Mouse (Mus musculus): ENCODE results near the gene Sclt1. TPM values are rescaled to one million over a fixed set of nuclear protein-coding genes. Genes with fewer than 3 reads are reported as not detected.
"Not testable (repeated sequence)": the region's sequence is repeated elsewhere in the genome, so short reads cannot be mapped to it uniquely, and the experiment has no call there.

The Sclt1 gene
- polyA plus RNA-seq (2015; fragmentation: Nextera tagmentation; extraction: Ambion mirVana), result 15.1 and 17.5 TPM in 2 replicates

GRCm38 (mm10) chr3:41742278-41742934 lies at the start of gene Sclt1, which contains the start of gene D3Ertd751e:
TSS of gene Sclt1 (minus strand) at chr3:41742514.
TSS of gene D3Ertd751e (plus strand) at chr3:41742611.
- H3K9ac ChIP-seq, result peak within 1 kb of the TSS; percentile 80
- H3K9me3 ChIP-seq, result no peaks in the 10 kb centered on the region
- peak; percentile 100 for ATAC-seq (ENCODE audit: insufficient number of reproducible peaks, low FRiP score, low TSS enrichment, low read depth)
- under 1% methylated on average over 66 of the region's 66 CpGs for WGBS
- peaks cover 11% of the 10 kb centered on the region for H3K4me1 ChIP-seq
- peak within 1 kb of the TSS; percentile 64 for H3K4me3 ChIP-seq
- no peaks in the 10 kb centered on the region for H3K36me3 ChIP-seq
- peak within 1 kb of the TSS; percentile 60 for H3K4me2 ChIP-seq
- no peaks in the 10 kb centered on the region for H3K27me3 ChIP-seq
- H3K27ac ChIP-seq, result peak within 1 kb of the TSS; percentile 89

DNA sequence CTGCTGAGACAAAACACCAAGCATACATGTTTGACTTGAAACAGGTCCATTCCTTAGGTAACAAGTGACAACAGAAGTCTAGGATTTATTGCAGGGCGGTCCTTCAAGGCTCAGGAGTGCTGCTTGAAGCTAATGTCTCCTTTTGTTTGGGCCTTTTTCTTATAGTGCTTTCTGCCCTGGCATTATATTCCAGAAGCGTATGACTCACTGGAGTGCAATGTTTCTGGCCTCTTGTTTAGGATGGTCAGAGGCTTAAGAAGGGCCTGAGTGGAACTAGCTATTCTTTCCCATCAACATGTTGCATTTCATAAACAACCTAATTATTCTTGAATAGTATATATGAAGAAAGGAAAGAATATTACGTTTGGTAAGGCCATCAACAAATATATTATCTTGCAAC lies 19.8 kb upstream of the Sclt1 start:
- 90% methylated on average over 3 of the region's 3 CpGs for WGBS
- no peaks in the 10 kb centered on the region for H3K36me3 ChIP-seq
- no peaks in the 10 kb centered on the region for H3K9me3 ChIP-seq
- no peak overlapping the region for H3K4me2 ChIP-seq
- ATAC-seq (ENCODE audit: insufficient number of reproducible peaks, low FRiP score, low TSS enrichment, low read depth), result no peak
- H3K9ac ChIP-seq, result no peak overlapping the region
- H3K27me3 ChIP-seq, result no peaks in the 10 kb centered on the region
- H3K27ac ChIP-seq, result no peak overlapping the region
- no peak overlapping the region for H3K4me3 ChIP-seq
- no peaks in the 10 kb centered on the region for H3K4me1 ChIP-seq

DNA sequence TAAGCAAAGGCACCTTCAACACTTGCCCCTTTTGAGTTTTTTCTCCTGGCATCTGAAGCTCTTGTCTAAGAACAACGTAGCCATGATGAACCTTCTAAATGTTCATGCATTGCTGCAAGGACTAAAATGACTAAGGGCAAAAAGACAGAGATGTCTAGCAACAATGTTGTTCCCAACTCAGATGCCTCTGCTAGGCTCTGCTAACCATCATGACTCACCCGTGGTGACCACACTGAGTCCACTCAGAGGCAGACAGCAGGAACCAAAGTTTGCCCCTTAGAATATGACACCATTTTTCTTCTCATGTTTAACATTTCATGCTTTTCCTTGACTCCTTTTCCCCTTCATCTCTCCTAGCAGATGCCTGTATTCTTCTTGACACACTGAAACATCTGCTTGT lies 12.2 kb upstream of the Sclt1 start:
- H3K27ac ChIP-seq, result no peak overlapping the region
- H3K36me3 ChIP-seq, result no peaks in the 10 kb centered on the region
- ATAC-seq (ENCODE audit: insufficient number of reproducible peaks, low FRiP score, low TSS enrichment, low read depth), result no peak
- H3K4me3 ChIP-seq, result no peak overlapping the region
- no peak overlapping the region for H3K4me2 ChIP-seq
- H3K27me3 ChIP-seq, result no peaks in the 10 kb centered on the region
- H3K9me3 ChIP-seq, result no peaks in the 10 kb centered on the region
- no peak overlapping the region for H3K9ac ChIP-seq
- H3K4me1 ChIP-seq, result no peaks in the 10 kb centered on the region
- 76% methylated on average over 2 of the region's 2 CpGs for WGBS

DNA sequence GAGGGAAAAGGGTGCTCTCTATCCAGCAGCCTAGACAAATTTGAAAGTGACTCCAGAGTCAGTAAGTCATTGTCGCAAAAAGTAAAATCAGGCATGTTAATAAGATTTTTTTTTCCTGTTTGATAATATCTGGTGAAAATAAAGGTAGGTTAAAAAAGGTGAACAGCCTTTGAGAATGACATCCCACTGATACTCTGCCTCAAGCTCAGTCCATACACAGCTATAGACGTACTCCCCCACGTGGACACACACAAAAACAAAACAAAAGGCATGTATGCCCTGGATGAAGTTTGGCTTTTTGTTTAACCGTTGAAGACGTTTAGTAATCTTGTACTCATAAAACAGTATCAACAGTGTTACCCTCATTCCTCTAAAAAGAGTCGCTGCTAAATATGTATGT lies 1.1 kb upstream of the Sclt1 start:
- Histone ChIP-seq H3K9me3 (no peaks in the 10 kb centered on the region), H3K4me2 (peak overlapping the region; percentile 60), H3K4me1 (peaks cover 11% of the 10 kb centered on the region), H3K27me3 (no peaks in the 10 kb centered on the region), H3K9ac (no peak overlapping the region), H3K4me3 (peak overlapping the region; percentile 64), H3K36me3 (no peaks in the 10 kb centered on the region), H3K27ac (no peak overlapping the region)
- no peak for ATAC-seq (ENCODE audit: insufficient number of reproducible peaks, low FRiP score, low TSS enrichment, low read depth)
- WGBS, result 38% methylated on average over 6 of the region's 6 CpGs

DNA sequence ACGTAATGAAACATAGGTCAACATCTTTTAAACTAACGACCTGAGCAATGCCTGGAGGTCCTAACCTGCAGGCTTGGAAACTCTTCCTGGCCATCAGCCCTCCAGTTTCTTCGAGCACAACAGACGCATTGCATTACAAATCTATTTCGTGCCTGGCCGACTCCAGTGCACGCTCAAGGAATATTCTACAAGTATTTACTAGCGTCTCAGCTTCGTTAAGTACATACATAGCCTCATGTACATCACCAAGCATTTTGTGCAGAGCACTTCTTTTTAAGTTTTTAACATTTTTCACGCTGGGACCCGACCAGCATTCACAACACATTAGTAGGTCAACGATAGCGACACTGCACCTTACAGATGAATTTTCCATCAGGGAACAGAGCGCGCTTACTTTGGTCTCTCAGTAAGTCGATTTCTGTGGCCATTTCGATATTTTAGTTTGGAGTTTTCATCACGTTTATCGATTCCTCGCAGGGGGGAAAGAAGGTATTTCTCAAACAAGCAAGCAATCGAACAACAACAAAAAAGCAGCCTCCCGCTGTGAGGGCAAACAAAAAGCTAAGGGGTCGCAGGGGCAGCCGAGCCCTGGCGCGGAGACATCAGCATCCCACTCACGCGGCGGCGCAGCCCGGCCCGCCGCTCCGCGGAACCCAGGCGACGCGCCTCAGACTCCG lies 575 bp downstream of the Sclt1 start:
- H3K4me3 ChIP-seq, result peak overlapping the region; percentile 64
- under 1% methylated on average over 39 of the region's 39 CpGs for WGBS
- no peak; the same call in 1 of the 2 replicates for ATAC-seq (ENCODE audit: insufficient number of reproducible peaks, low FRiP score, low TSS enrichment, low read depth)

GRCm38 (mm10) chr3:41695681-41696080 lies 46.6 kb downstream of the Sclt1 start:
- WGBS, result 81% methylated on average over 1 of the region's 1 CpGs

More for the DNA sequence above, 575 bp downstream of the Sclt1 start:
- peak overlapping the region; percentile 80 for H3K9ac ChIP-seq
- peaks cover 11% of the 10 kb centered on the region for H3K4me1 ChIP-seq
- H3K27me3 ChIP-seq, result no peaks in the 10 kb centered on the region
- peak overlapping the region; percentile 89 for H3K27ac ChIP-seq
- no peaks in the 10 kb centered on the region for H3K36me3 ChIP-seq
- no peaks in the 10 kb centered on the region for H3K9me3 ChIP-seq
- peak overlapping the region; percentile 60 for H3K4me2 ChIP-seq

DNA sequence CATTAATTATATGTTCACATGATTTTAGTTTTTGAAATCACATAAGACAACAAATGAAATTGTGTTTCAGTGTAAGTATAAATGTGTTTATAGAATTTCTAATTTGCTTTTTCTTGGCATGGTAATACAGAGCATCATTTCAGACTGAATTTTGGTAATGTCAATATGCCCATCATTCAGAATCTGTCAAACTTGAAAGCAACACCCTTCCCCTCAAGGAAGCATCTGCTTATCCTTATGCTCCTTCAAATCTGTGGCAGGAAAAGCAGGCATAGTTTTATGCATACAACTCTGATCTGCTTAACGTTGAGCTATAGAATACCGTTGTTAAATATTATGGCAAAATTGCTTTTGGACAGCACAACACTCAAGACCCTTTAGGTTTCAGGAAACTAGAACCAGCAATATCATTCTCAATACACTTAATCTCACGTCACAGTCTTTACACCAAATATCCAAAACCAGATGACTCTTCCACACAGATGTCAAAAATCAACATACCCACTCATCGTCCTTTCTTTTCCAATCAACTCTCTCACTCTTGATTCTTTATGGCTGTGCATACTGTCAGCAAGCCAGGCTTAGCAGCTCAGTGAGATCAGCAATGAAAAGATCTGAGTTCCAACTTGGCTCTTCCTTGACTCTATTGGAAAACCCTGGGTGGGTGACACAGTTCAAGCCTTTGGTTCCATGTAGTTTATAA lies 49.7 kb downstream of the Sclt1 start:
- no peak overlapping the region for H3K9ac ChIP-seq
- H3K9me3 ChIP-seq, result no peaks in the 10 kb centered on the region
- H3K36me3 ChIP-seq, result 0 out of 2 replicates have a peak, but pooled peaks cover 5% of the 10 kb centered on the region
- no peak overlapping the region for H3K4me3 ChIP-seq
- H3K4me1 ChIP-seq, result no peaks in the 10 kb centered on the region
- no peak overlapping the region for H3K27ac ChIP-seq
- 80% methylated on average over 4 of the region's 4 CpGs for WGBS
- no peaks in the 10 kb centered on the region for H3K27me3 ChIP-seq
- no peak overlapping the region for H3K4me2 ChIP-seq
- ATAC-seq (ENCODE audit: insufficient number of reproducible peaks, low FRiP score, low TSS enrichment, low read depth), result no peak

More at GRCm38 (mm10) chr3:41695681-41696080, 46.6 kb downstream of the Sclt1 start:
- H3K4me3 ChIP-seq, result no peak overlapping the region
- no peaks in the 10 kb centered on the region for H3K27me3 ChIP-seq
- no peak overlapping the region for H3K27ac ChIP-seq
- H3K4me2 ChIP-seq, result no peak overlapping the region
- 0 out of 2 replicates have a peak, but pooled peaks cover 5% of the 10 kb centered on the region for H3K36me3 ChIP-seq
- ATAC-seq (ENCODE audit: insufficient number of reproducible peaks, low FRiP score, low TSS enrichment, low read depth), result no peak
- H3K4me1 ChIP-seq, result no peaks in the 10 kb centered on the region
- H3K9ac ChIP-seq, result no peak overlapping the region
- no peaks in the 10 kb centered on the region for H3K9me3 ChIP-seq

DNA sequence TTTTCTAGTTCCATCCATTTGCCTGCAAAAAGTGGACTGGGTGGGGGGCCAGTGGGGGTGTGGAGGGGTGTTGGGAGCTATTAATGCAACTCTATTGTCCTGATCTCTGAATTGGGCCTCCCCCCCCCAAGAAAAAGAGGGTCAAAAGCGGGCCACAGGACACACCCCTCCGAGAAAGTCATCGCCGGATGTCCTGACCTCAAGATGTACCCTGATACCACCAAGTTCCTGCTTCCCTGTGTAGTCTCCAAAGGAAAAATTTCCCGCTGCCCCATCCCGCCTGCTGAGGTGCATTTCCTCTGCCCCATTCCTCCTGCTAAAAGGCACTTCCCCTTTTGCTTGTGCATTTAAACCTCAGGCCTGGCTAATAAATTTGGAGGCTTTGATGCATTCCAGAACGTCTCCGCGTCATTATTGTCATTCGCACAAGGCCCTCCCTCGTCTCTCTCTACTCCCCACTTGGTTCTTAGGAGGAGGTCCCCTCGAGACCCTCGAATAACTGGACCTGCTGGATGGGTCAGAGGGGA lies 52.1 kb downstream of the Sclt1 start:
- H3K9ac ChIP-seq; H3K4me2 ChIP-seq; H3K4me3 ChIP-seq; H3K4me1 ChIP-seq; H3K27ac ChIP-seq; H3K27me3 ChIP-seq; H3K36me3 ChIP-seq; ATAC-seq (ENCODE audit: insufficient number of reproducible peaks, low FRiP score, low TSS enrichment, low read depth); H3K9me3 ChIP-seq: not testable (repeated sequence)
- 87% methylated on average over 13 of the region's 13 CpGs for WGBS

DNA sequence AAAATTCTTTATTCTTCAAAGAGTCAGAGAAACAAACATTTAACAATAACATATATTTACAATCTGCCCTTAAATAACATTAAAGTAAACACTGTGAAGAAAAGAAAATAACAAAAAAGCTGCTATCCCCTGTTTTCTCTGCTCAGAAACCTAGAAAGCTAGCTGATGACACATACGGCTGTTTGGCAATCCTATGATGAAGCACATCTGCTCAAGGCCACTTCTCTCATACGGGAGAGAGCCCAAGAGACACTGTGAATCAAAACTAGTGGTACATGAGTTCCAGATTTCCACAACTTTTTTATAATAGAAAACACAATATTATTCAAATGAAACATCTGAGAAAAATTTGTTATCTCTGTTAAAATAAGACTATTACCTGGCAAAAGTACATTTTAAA lies 55.9 kb downstream of the Sclt1 start:
- Histone ChIP-seq H3K27me3 (no peaks in the 10 kb centered on the region), H3K9me3 (no peaks in the 10 kb centered on the region), H3K4me2 (no peak overlapping the region), H3K4me1 (no peaks in the 10 kb centered on the region), H3K36me3 (peaks cover 4% of the 10 kb centered on the region; the same call in 1 of the 2 replicates), H3K4me3 (no peak overlapping the region), H3K9ac (no peak overlapping the region), H3K27ac (no peak overlapping the region)
- 63% methylated on average over 2 of the region's 2 CpGs for WGBS
- ATAC-seq (ENCODE audit: insufficient number of reproducible peaks, low FRiP score, low TSS enrichment, low read depth), result no peak

GRCm38 (mm10) chr3:41682084-41682483 lies 60.2 kb downstream of the Sclt1 start:
- ATAC-seq (ENCODE audit: insufficient number of reproducible peaks, low FRiP score, low TSS enrichment, low read depth), result no peak
- Histone ChIP-seq H3K36me3 (peaks cover 4% of the 10 kb centered on the region; the same call in 1 of the 2 replicates), H3K27me3 (no peaks in the 10 kb centered on the region), H3K9ac (no peak overlapping the region), H3K4me2 (no peak overlapping the region), H3K27ac (no peak overlapping the region), H3K4me1 (no peaks in the 10 kb centered on the region), H3K9me3 (no peaks in the 10 kb centered on the region), H3K4me3 (no peak overlapping the region)
- 83% methylated on average over 4 of the region's 4 CpGs for WGBS

- H3K4me2 ChIP-seq, result no peak overlapping the region
These were observed 65.7 kb downstream of the Sclt1 start for GRCm38 (mm10) chr3:41676648-41677047.

More at GRCm38 (mm10) chr3:41676648-41677047, 65.7 kb downstream of the Sclt1 start:
- Histone ChIP-seq H3K4me3 (no peak overlapping the region), H3K9me3 (no peaks in the 10 kb centered on the region), H3K27me3 (no peaks in the 10 kb centered on the region), H3K4me1 (no peaks in the 10 kb centered on the region), H3K27ac (no peak overlapping the region), H3K9ac (no peak overlapping the region), H3K36me3 (peaks cover 15% of the 10 kb centered on the region)
- ATAC-seq (ENCODE audit: insufficient number of reproducible peaks, low FRiP score, low TSS enrichment, low read depth), result no peak
- WGBS, result 76% methylated on average over 2 of the region's 2 CpGs
